Mouse (Mus musculus) adrenal gland, postnatal 10 days (tissue): Measurements from ENCODE around the gene Gm20929. TPM values are rescaled to one million over a fixed set of nuclear protein-coding genes. Genes with fewer than 3 reads are reported as not detected.
"Not testable (repeated sequence)": the region's sequence is repeated elsewhere in the genome, so short reads cannot be mapped to it uniquely, and the experiment has no call there.

Experiments
- DNase-seq: peaks from one replicate; pipeline ENCODE4 v3.0.0; 2021; ENCODE audit warnings: mixed read lengths
- long read RNA-seq, 2 experiments: library from polyadenylated mRNA; stranded (forward); transcript quantifications; one replicate each; pipeline ENCODE4 v2.0.0; 2021
- total RNA-seq, 2 experiments: library from RNA; stranded (reverse); gene quantifications; 2 replicates each; pipeline ENCODE4 v1.2.3; 2021

The Gm20929 gene
- not detected for total RNA-seq
- long read RNA-seq, experiment 1 = 0 reads
- long read RNA-seq, experiment 2 = 0 reads

DNA sequence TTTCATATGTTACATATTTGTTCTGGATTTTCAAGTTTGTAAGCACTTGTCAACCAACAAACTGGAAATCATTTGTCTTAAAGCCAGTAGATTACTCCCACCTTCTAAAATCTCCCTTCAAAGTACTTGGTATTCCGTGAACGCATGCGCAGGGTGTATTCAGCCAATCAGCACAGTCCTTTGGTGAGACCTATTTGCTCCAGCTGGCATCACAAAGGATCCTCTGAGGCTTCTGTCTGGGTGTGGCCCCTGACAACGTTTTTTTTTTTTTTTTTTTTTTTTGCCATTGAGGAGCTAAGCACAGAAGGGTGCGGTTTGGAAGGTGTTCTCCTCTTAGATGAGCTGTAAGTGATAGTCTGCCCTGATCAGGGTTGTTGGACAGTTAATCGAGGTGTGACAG is at the start of gene Gm20929:
Gene Gm20929, plus strand, starts transcription at position 301 of the 400 bp plus-strand sequence.
- not testable (repeated sequence) for DNase-seq
